8 mouse cellular contexts compared by ENCODE assay signal in genomic region chr1:36634940-36635339, GRCm38 (mm10). TPM values are rescaled to one million over a fixed set of nuclear protein-coding genes. Genes with fewer than 3 reads are reported as not detected.
DNase-seq lines count a peak whose midpoint lies in the region; ATAC-seq and TF ChIP-seq lines count a peak whose summit lies in the region.

No protein-coding gene starts in this region.

- H3K27ac ChIP-seq in ES-E14 (ENCODE audit: insufficient read depth, low read depth, low read length, poor library complexity, severe bottlenecking) = no peak overlapping the region
- H3K27ac ChIP-seq in forebrain, postnatal 0 days (ENCODE audit: low read depth, low read length) = no peak overlapping the region
- H3K27ac ChIP-seq in hindbrain, embryonic 10.5 days = 0 out of 2 replicates have a peak overlapping the region, but pooled peaks have one; percentile 56

- peak; percentile 29 for DNase-seq in ES-E14 (ENCODE audit: low read depth, low spot score)
- DNase-seq in cerebellum, adult 11-12 months = peak; percentile 57
- peak; percentile 76 for DNase-seq in forebrain, postnatal 0 days
- peak; percentile 73 for DNase-seq in hindbrain, embryonic 10.5 days (ENCODE audit: low spot score)
- peak; percentile 61 for DNase-seq in layer of hippocampus, adult 9-11 months
- peak; percentile 74 for DNase-seq in lung, postnatal 14 days
- peak; percentile 76 for DNase-seq in retina, postnatal 1 day
- DNase-seq in thymus, postnatal 4 days = peak; percentile 82

- H3K36me3 ChIP-seq in ES-E14 (ENCODE audit: control insufficient read depth, insufficient read depth, low read length, poor library complexity, severe bottlenecking) = peaks cover 15% of the 10 kb centered on the region
- no peaks in the 10 kb centered on the region for H3K36me3 ChIP-seq in forebrain, postnatal 0 days (ENCODE audit: insufficient read depth)
- no peaks in the 10 kb centered on the region for H3K36me3 ChIP-seq in hindbrain, embryonic 10.5 days

- 12% methylated on average over 5 of the region's 5 CpGs for WGBS in forebrain, postnatal 0 days
- 22% methylated on average over 5 of the region's 5 CpGs for WGBS in hindbrain, embryonic 10.5 days

- peak; percentile 59; the same call in 1 of the 2 replicates for ATAC-seq in forebrain, postnatal 0 days

- H3K4me3 ChIP-seq in ES-E14 (ENCODE audit: insufficient read depth in 1 of 2, low read depth in 1 of 2, low read length in 2 of 2, poor library complexity in 1 of 2, severe bottlenecking in 1 of 2) = no peak overlapping the region
- no peak overlapping the region for H3K4me3 ChIP-seq in forebrain, postnatal 0 days (ENCODE audit: low read depth, low read length)
- H3K4me3 ChIP-seq in hindbrain, embryonic 10.5 days = no peak overlapping the region

- H3K9ac ChIP-seq in ES-E14 (ENCODE audit: insufficient read depth, low read depth, low read length, poor library complexity, severe bottlenecking) = no peak overlapping the region
- H3K9ac ChIP-seq in forebrain, postnatal 0 days = no peak overlapping the region

- H3K4me1 ChIP-seq in ES-E14 (ENCODE audit: control insufficient read depth in 2 of 2, insufficient read depth in 2 of 2, low read length in 2 of 2, poor library complexity in 1 of 2) = peaks cover 0 to 13% of the 10 kb centered on the region in 2 experiments; a peak in 2 of 4 replicates
- peaks cover 12% of the 10 kb centered on the region; the same call in 1 of the 2 replicates for H3K4me1 ChIP-seq in forebrain, postnatal 0 days (ENCODE audit: insufficient read depth)
- peaks cover 55% of the 10 kb centered on the region for H3K4me1 ChIP-seq in hindbrain, embryonic 10.5 days (replicated peaks)

- peak; percentile 87 for TF ChIP-seq CTCF in forebrain, postnatal 0 days (IDR thresholded peaks at IDR 0.05; ENCODE audit: low read depth)

- no peaks in the 10 kb centered on the region for H3K27me3 ChIP-seq in forebrain, postnatal 0 days (ENCODE audit: insufficient read depth, low read length)
- no peaks in the 10 kb centered on the region for H3K27me3 ChIP-seq in hindbrain, embryonic 10.5 days (ENCODE audit: insufficient read depth, poor library complexity, severe bottlenecking)

- H3K4me2 ChIP-seq in forebrain, postnatal 0 days (ENCODE audit: low read depth) = no peak overlapping the region

- H3K9me3 ChIP-seq in ES-E14 (ENCODE audit: control insufficient read depth, insufficient read depth, low read depth, low read length) = no peaks in the 10 kb centered on the region
- no peaks in the 10 kb centered on the region for H3K9me3 ChIP-seq in forebrain, postnatal 0 days (ENCODE audit: low read length)
- no peaks in the 10 kb centered on the region for H3K9me3 ChIP-seq in hindbrain, embryonic 10.5 days

- in situ Hi-C loops in ES-E14 (cut with MboI; ENCODE audit: low sequenced_read_pairs in 2 of 2, unreplicated experiment in 2 of 2) = no loop called here

TF ChIP-seq in ES-E14, 5 proteins besides CTCF, POLR2A, EP300 and RAD21:
- TF ChIP-seq MAFK (IDR thresholded peaks at IDR 0.05; ENCODE audit: insufficient read depth, low read depth, low read length) = no peak
- TF ChIP-seq ZNF384 (IDR thresholded peaks at IDR 0.05; ENCODE audit: low read depth, low read length) = no peak
- TF ChIP-seq ZC3H11A (IDR thresholded peaks at IDR 0.05; ENCODE audit: borderline replicate concordance, low read depth, low read length) = no peak
- no peak for TF ChIP-seq HCFC1 (IDR thresholded peaks at IDR 0.05; ENCODE audit: borderline replicate concordance, insufficient read depth, low read length)
- no peak for TF ChIP-seq CHD2 (IDR thresholded peaks at IDR 0.05; ENCODE audit: low read depth, low read length)

RNA-seq across cellular contexts. Expression of gene Fam178b, which starts 48.0 kb away (rescaled TPM):
- 8.0 and 11.2 TPM in 2 replicates for total RNA-seq in ES-E14 (2012; rRNA removed)
- 0.23 TPM in 1 of 2 replicates, not detected in the other for total RNA-seq in forebrain, postnatal 0 days (2014; rRNA removed)
- not detected in 2 replicates for polyA plus RNA-seq in forebrain, postnatal 0 days (2015; fragmentation: Nextera tagmentation; extraction: Ambion mirVana)
- 0.42 and 0.46 TPM in 2 replicates for polyA plus RNA-seq in hindbrain, embryonic 10.5 days (2016; fragmentation: Nextera tagmentation; extraction: Ambion mirVana)

RNA-seq across cellular contexts. Expression of gene Cox5b, which starts 56.3 kb away (rescaled TPM):
- total RNA-seq in ES-E14 (2012; rRNA removed) = 598 and 769 TPM in 2 replicates
- total RNA-seq in forebrain, postnatal 0 days (2014; rRNA removed) = 302 and 470 TPM in 2 replicates
- polyA plus RNA-seq in forebrain, postnatal 0 days (2015; fragmentation: Nextera tagmentation; extraction: Ambion mirVana) = 761 and 882 TPM in 2 replicates
- 566 and 596 TPM in 2 replicates for polyA plus RNA-seq in hindbrain, embryonic 10.5 days (2016; fragmentation: Nextera tagmentation; extraction: Ambion mirVana)

Comparison
In these comparisons a context has a peak if more than half of its experiments do, and no peak if none do; other contexts are left out.
1. DNase-seq: peak in every context shown above with its lines; median percentile 82 in thymus, postnatal 4 days; 76 in forebrain, postnatal 0 days; 76 in retina, postnatal 1 day; 74 in lung, postnatal 14 days; 73 in hindbrain, embryonic 10.5 days; 61 in layer of hippocampus, adult 9-11 months; 57 in cerebellum, adult 11-12 months; 29 in ES-E14.